Mouse (Mus musculus) thymus, adult 2 months (tissue): ENCODE data around the gene Adam17. TPM values are rescaled to one million over a fixed set of nuclear protein-coding genes. Genes with fewer than 3 reads are reported as not detected.

Source experiments
- DNase-seq: peaks from one replicate; pipeline ENCODE4 v3.0.0; 2021
- H3K27ac ChIP-seq: fragments of 200-500 bp; 2 replicates; pipeline ENCODE4 v1.5.1; 2012; ENCODE audit warnings: low read length, control low read depth; ENCODE audit not compliant: control insufficient read depth, insufficient read depth
- H3K27me3 ChIP-seq: fragments of 200-500 bp; 2 replicates; pipeline ENCODE4 v1.6.1; 2012; ENCODE audit warnings: mild to moderate bottlenecking, low read length, moderate library complexity, mixed read lengths; ENCODE audit not compliant: control insufficient read depth, insufficient read depth
- H3K36me3 ChIP-seq: fragments of 200-500 bp; 2 replicates; pipeline ENCODE4 v1.6.1; 2012; ENCODE audit warnings: mild to moderate bottlenecking, low read length, moderate library complexity; ENCODE audit not compliant: control insufficient read depth, insufficient read depth
- H3K4me1 ChIP-seq: fragments of 200-500 bp; replicated peaks from 2 replicates; pipeline ENCODE4 v1.6.1; 2012; ENCODE audit warnings: low read length; ENCODE audit not compliant: control insufficient read depth, insufficient read depth
- H3K4me3 ChIP-seq: fragments of 200-500 bp; 2 replicates; pipeline ENCODE4 v1.5.1; 2012; ENCODE audit warnings: mild to moderate bottlenecking, low read length, control low read depth, moderate library complexity; ENCODE audit not compliant: control insufficient read depth, insufficient read depth
- CTCF ChIP-seq: fragments of 200-500 bp; IDR thresholded peaks from 2 replicates; pipeline ENCODE4 v1.5.1; 2012; ENCODE audit warnings: mild to moderate bottlenecking, control low read depth, low read length, moderate library complexity, borderline replicate concordance; ENCODE audit not compliant: control insufficient read depth, poor library complexity, insufficient read depth; ENCODE audit errors: extremely low read depth
- POLR2A ChIP-seq: fragments of 200-500 bp; IDR thresholded peaks from 2 replicates; pipeline ENCODE4 v1.6.1; 2012; ENCODE audit warnings: mild to moderate bottlenecking, low read length, control low read depth, moderate library complexity; ENCODE audit not compliant: control insufficient read depth, poor library complexity, insufficient read depth; ENCODE audit errors: extremely low read depth
- WGBS: fragments of 180-500 bp; shearing (Covaris S2); methylation state at CpG from one replicate; pipeline ENCODE4 v1.1.7; 2018; 5-methylcytosine and 5-hydroxymethylcytosine counted together
- polyA plus RNA-seq: library from polyadenylated mRNA; depleted of rRNA; stranded (reverse); fragments of >200 nt; gene quantifications from 2 replicates; pipeline ENCODE4 v1.2.3, GENCODE M21; 2012

The Adam17 gene
- polyA plus RNA-seq, 1 experiment = 41.5 TPM

- peaks cover 78% of the 10 kb centered on the region for H3K36me3 ChIP-seq
- DNase-seq = no peak
- H3K4me1 ChIP-seq = no peaks in the 10 kb centered on the region
- TF ChIP-seq CTCF (no peak), POLR2A (no peak)
- H3K4me3 ChIP-seq = no peak overlapping the region
- H3K27me3 ChIP-seq = no peaks in the 10 kb centered on the region
- H3K27ac ChIP-seq = no peak overlapping the region
- 92% methylated on average over 8 of the region's 8 CpGs for WGBS
Observed at GRCm38 (mm10) chr12:21301932-21302331, 71.5 kb downstream of the Adam17 start.

GRCm38 (mm10) chr12:21301324-21301723, 72.1 kb downstream of the Adam17 start:
- no peak for TF ChIP-seq CTCF
- TF ChIP-seq POLR2A = no peak
- no peaks in the 10 kb centered on the region for H3K27me3 ChIP-seq
- DNase-seq = no peak
- no peak overlapping the region for H3K4me3 ChIP-seq
- no peak overlapping the region for H3K27ac ChIP-seq
- H3K36me3 ChIP-seq = peaks cover 78% of the 10 kb centered on the region
- H3K4me1 ChIP-seq = no peaks in the 10 kb centered on the region
- 98% methylated on average over 7 of the region's 7 CpGs for WGBS

- no peaks in the 10 kb centered on the region for H3K27me3 ChIP-seq
- no peaks in the 10 kb centered on the region for H3K4me1 ChIP-seq
- WGBS = 98% methylated on average over 11 of the region's 11 CpGs
- TF ChIP-seq POLR2A (no peak), CTCF (no peak)
- no peak for DNase-seq
- H3K4me3 ChIP-seq = no peak overlapping the region
- no peak overlapping the region for H3K27ac ChIP-seq
- peaks cover 88% of the 10 kb centered on the region for H3K36me3 ChIP-seq
Observed at GRCm38 (mm10) chr12:21298856-21299255, 74.6 kb downstream of the Adam17 start.

- WGBS = 93% methylated on average over 6 of the region's 6 CpGs
- Histone ChIP-seq H3K27me3 (no peaks in the 10 kb centered on the region), H3K4me1 (peaks cover 5% of the 10 kb centered on the region), H3K27ac (no peak overlapping the region), H3K36me3 (peaks cover 29% of the 10 kb centered on the region), H3K4me3 (no peak overlapping the region)
- TF ChIP-seq POLR2A = no peak
- no peak for TF ChIP-seq CTCF
- DNase-seq = no peak
Observed at GRCm38 (mm10) chr12:21289651-21290050, 83.8 kb downstream of the Adam17 start.

GRCm38 (mm10) chr12:21288716-21289395, 84.6 kb downstream of the Adam17 start:
- Histone ChIP-seq H3K4me3 (no peak overlapping the region), H3K4me1 (peaks cover 5% of the 10 kb centered on the region), H3K27ac (no peak overlapping the region), H3K27me3 (no peaks in the 10 kb centered on the region), H3K36me3 (peaks cover 21% of the 10 kb centered on the region)
- no peak for DNase-seq
- WGBS = 97% methylated on average over 3 of the region's 3 CpGs
- TF ChIP-seq CTCF (no peak), POLR2A (no peak)

- Histone ChIP-seq H3K27me3 (no peaks in the 10 kb centered on the region), H3K4me1 (peaks cover 5% of the 10 kb centered on the region), H3K27ac (peak overlapping the region; percentile 80), H3K36me3 (peaks cover 9% of the 10 kb centered on the region; the same call in 1 of the 2 replicates), H3K4me3 (peak overlapping the region; percentile 87)
- DNase-seq = peak; percentile 34
- TF ChIP-seq POLR2A = no peak
- no peak for TF ChIP-seq CTCF
- WGBS = 9% methylated on average over 18 of the region's 18 CpGs
Observed at GRCm38 (mm10) chr12:21286712-21287650, 86.5 kb downstream of the Adam17 start.
